Mouse (Mus musculus): ENCODE results near the gene Tmem205. TPM values are rescaled to one million over a fixed set of nuclear protein-coding genes. Genes with fewer than 3 reads are reported as not detected.
A peak's percentile ranks its signal among the peaks of the same experiment; 100 is the strongest.

Tmem205 gene
- polyA plus RNA-seq, 1 experiment from 2014 or later, result 75.4 TPM

GRCm38 (mm10) chr9:21950322-21950721 is 23.0 kb upstream of the Tmem205 start:
- H3K36me3 ChIP-seq (ENCODE audit: insufficient read depth, low read length), result no peaks in the 10 kb centered on the region
- no peak overlapping the region for H3K27ac ChIP-seq (ENCODE audit: low read length)
- ATAC-seq (ENCODE audit: low FRiP score, low TSS enrichment), result no peak
- H3K27me3 ChIP-seq (ENCODE audit: insufficient read depth, low read length), result 0 out of 2 replicates have a peak, but pooled peaks cover 6% of the 10 kb centered on the region
- no peaks in the 10 kb centered on the region for H3K9me3 ChIP-seq (ENCODE audit: low read length)
- WGBS, result 17% methylated on average over 11 of the region's 11 CpGs
- H3K4me1 ChIP-seq (ENCODE audit: insufficient read depth, low read length), result peaks cover 4% of the 10 kb centered on the region; the same call in 1 of the 2 replicates
- no peak overlapping the region for H3K4me3 ChIP-seq (ENCODE audit: low read length)
- no peak overlapping the region for H3K9ac ChIP-seq (replicated peaks; ENCODE audit: low read length)
- no peak overlapping the region for H3K4me2 ChIP-seq (replicated peaks; ENCODE audit: low read depth, low read length)

- no peaks in the 10 kb centered on the region for H3K9me3 ChIP-seq (ENCODE audit: low read length)
These were observed 21.4 kb upstream of the Tmem205 start for GRCm38 (mm10) chr9:21948790-21949189.

DNA sequence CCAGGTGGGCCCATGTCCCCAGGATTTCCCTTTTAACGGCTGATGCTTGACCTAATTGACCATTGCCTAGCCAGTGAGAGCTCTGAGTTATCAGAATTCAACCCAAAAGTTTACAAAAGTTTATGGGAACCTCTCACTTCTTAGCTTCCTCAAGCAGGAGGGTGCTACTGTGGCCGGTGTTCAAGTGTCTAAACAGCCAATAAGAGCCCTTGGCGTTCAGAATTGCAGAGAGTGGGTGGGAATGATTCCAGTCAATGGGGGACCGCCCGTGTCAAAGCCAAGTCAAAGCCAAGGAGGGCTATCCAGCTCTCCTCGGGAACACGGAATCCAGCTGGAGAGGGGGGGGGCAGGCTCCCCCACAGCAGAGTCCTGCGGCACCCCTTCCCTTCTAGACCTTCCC is 20.8 kb upstream of the Tmem205 start:
- WGBS, result 55% methylated on average over 8 of the region's 8 CpGs
- Histone ChIP-seq H3K4me3 (ENCODE audit: low read length) (no peak overlapping the region), H3K4me2 (replicated peaks; ENCODE audit: low read depth, low read length) (no peak overlapping the region), H3K9me3 (ENCODE audit: low read length) (no peaks in the 10 kb centered on the region), H3K9ac (replicated peaks; ENCODE audit: low read length) (no peak overlapping the region), H3K27ac (ENCODE audit: low read length) (no peak overlapping the region), H3K4me1 (ENCODE audit: insufficient read depth, low read length) (peaks cover 4% of the 10 kb centered on the region; the same call in 1 of the 2 replicates), H3K36me3 (ENCODE audit: insufficient read depth, low read length) (no peaks in the 10 kb centered on the region), H3K27me3 (ENCODE audit: insufficient read depth, low read length) (0 out of 2 replicates have a peak, but pooled peaks cover 6% of the 10 kb centered on the region)
- ATAC-seq (ENCODE audit: low FRiP score, low TSS enrichment), result no peak

More at GRCm38 (mm10) chr9:21948790-21949189, 21.4 kb upstream of the Tmem205 start:
- Histone ChIP-seq H3K4me2 (replicated peaks; ENCODE audit: low read depth, low read length) (no peak overlapping the region), H3K27me3 (ENCODE audit: insufficient read depth, low read length) (0 out of 2 replicates have a peak, but pooled peaks cover 6% of the 10 kb centered on the region), H3K4me1 (ENCODE audit: insufficient read depth, low read length) (peaks cover 4% of the 10 kb centered on the region; the same call in 1 of the 2 replicates), H3K36me3 (ENCODE audit: insufficient read depth, low read length) (no peaks in the 10 kb centered on the region), H3K4me3 (ENCODE audit: low read length) (no peak overlapping the region), H3K9ac (replicated peaks; ENCODE audit: low read length) (no peak overlapping the region), H3K27ac (ENCODE audit: low read length) (no peak overlapping the region)
- WGBS, result 58% methylated on average over 6 of the region's 6 CpGs
- ATAC-seq (ENCODE audit: low FRiP score, low TSS enrichment), result no peak

- no peak for ATAC-seq (ENCODE audit: low FRiP score, low TSS enrichment)
- no peaks in the 10 kb centered on the region for H3K9me3 ChIP-seq (ENCODE audit: low read length)
- WGBS, result 5% methylated on average over 28 of the region's 28 CpGs
- H3K4me2 ChIP-seq (replicated peaks; ENCODE audit: low read depth, low read length), result peak overlapping the region; percentile 11; the same call in 1 of the 2 replicates
- H3K27ac ChIP-seq (ENCODE audit: low read length), result no peak overlapping the region
- H3K4me1 ChIP-seq (ENCODE audit: insufficient read depth, low read length), result peaks cover 4% of the 10 kb centered on the region; the same call in 1 of the 2 replicates
- H3K36me3 ChIP-seq (ENCODE audit: insufficient read depth, low read length), result no peaks in the 10 kb centered on the region
- H3K27me3 ChIP-seq (ENCODE audit: insufficient read depth, low read length), result 0 out of 2 replicates have a peak, but pooled peaks cover 6% of the 10 kb centered on the region
- no peak overlapping the region for H3K9ac ChIP-seq (replicated peaks; ENCODE audit: low read length)
- H3K4me3 ChIP-seq (ENCODE audit: low read length), result no peak overlapping the region
These were observed 20.3 kb upstream of the Tmem205 start for GRCm38 (mm10) chr9:21947540-21948130.

DNA sequence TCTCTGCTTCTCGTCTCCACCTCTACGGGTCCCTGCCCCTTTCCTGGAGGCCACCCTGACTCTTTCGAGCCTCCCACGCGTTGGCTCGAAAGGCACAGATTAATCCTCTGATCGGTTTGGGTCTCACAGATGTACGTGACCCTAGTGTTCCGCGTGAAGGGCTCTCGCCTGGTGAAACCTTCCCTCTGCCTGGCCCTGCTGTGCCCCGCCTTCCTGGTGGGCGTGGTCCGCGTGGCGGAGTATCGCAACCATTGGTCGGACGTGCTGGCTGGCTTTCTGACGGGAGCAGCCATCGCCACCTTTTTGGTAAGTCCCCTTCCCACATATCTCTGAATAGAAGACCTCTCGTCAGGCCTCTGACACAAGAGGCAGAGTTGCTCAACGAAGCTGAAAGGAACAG is 16.9 kb upstream of the Tmem205 start:
- H3K36me3 ChIP-seq (ENCODE audit: insufficient read depth, low read length), result no peaks in the 10 kb centered on the region
- H3K9me3 ChIP-seq (ENCODE audit: low read length), result no peaks in the 10 kb centered on the region
- whole genome bisulfite sequencing, result 9% methylated on average over 23 of the region's 23 CpGs
- H3K27me3 ChIP-seq (ENCODE audit: insufficient read depth, low read length), result 0 out of 2 replicates have a peak, but pooled peaks cover 6% of the 10 kb centered on the region
- H3K9ac ChIP-seq (replicated peaks; ENCODE audit: low read length), result no peak overlapping the region
- no peak for ATAC-seq (ENCODE audit: low FRiP score, low TSS enrichment)
- H3K4me1 ChIP-seq (ENCODE audit: insufficient read depth, low read length), result peaks cover 4% of the 10 kb centered on the region; the same call in 1 of the 2 replicates
- H3K4me3 ChIP-seq (ENCODE audit: low read length), result 0 out of 2 replicates have a peak overlapping the region, but pooled peaks have one; percentile 6
- peak overlapping the region; percentile 31; the same call in 1 of the 2 replicates for H3K4me2 ChIP-seq (replicated peaks; ENCODE audit: low read depth, low read length)
- H3K27ac ChIP-seq (ENCODE audit: low read length), result no peak overlapping the region

DNA sequence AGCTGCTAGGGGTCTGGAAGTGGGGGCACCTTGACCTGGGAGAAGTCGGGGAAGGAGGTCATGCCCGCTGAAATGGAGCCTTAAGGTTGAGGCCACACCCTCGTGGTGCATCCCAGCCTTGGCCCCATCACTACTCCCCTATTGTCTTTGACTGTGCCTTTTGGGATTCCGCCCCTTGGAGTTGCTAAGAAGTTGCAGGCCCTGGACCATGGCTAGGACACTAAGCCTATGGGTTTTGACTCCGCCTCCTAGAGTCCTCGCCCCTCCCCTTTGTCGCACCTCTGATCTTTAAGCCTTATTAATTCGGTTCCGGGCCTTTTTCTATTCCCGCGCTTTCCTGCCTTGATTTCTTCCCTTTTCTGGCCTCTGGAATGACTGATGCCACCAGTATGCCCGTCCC is 16.3 kb upstream of the Tmem205 start:
- Histone ChIP-seq H3K4me3 (ENCODE audit: low read length) (no peak overlapping the region), H3K36me3 (ENCODE audit: insufficient read depth, low read length) (no peaks in the 10 kb centered on the region), H3K4me2 (replicated peaks; ENCODE audit: low read depth, low read length) (no peak overlapping the region), H3K9ac (replicated peaks; ENCODE audit: low read length) (no peak overlapping the region), H3K27me3 (ENCODE audit: insufficient read depth, low read length) (0 out of 2 replicates have a peak, but pooled peaks cover 6% of the 10 kb centered on the region), H3K9me3 (ENCODE audit: low read length) (no peaks in the 10 kb centered on the region), H3K27ac (ENCODE audit: low read length) (no peak overlapping the region), H3K4me1 (ENCODE audit: insufficient read depth, low read length) (peaks cover 4% of the 10 kb centered on the region; the same call in 1 of the 2 replicates)
- ATAC-seq (ENCODE audit: low FRiP score, low TSS enrichment), result no peak
- 50% methylated on average over 12 of the region's 12 CpGs for WGBS

GRCm38 (mm10) chr9:21943046-21943445 is 15.7 kb upstream of the Tmem205 start:
- no peak for ATAC-seq (ENCODE audit: low FRiP score, low TSS enrichment)
- no peak overlapping the region for H3K27ac ChIP-seq (ENCODE audit: low read length)
- H3K27me3 ChIP-seq (ENCODE audit: insufficient read depth, low read length), result 0 out of 2 replicates have a peak, but pooled peaks cover 4% of the 10 kb centered on the region
- H3K4me3 ChIP-seq (ENCODE audit: low read length), result no peak overlapping the region
- H3K36me3 ChIP-seq (ENCODE audit: insufficient read depth, low read length), result no peaks in the 10 kb centered on the region
- no peak overlapping the region for H3K4me2 ChIP-seq (replicated peaks; ENCODE audit: low read depth, low read length)
- H3K9me3 ChIP-seq (ENCODE audit: low read length), result no peaks in the 10 kb centered on the region
- no peak overlapping the region for H3K9ac ChIP-seq (replicated peaks; ENCODE audit: low read length)
- peaks cover 4% of the 10 kb centered on the region; the same call in 1 of the 2 replicates for H3K4me1 ChIP-seq (ENCODE audit: insufficient read depth, low read length)
- WGBS, result 80% methylated on average over 11 of the region's 12 CpGs

- no peaks in the 10 kb centered on the region for H3K9me3 ChIP-seq (ENCODE audit: low read length)
- 83% methylated on average over 4 of the region's 4 CpGs for WGBS
- H3K4me1 ChIP-seq (ENCODE audit: insufficient read depth, low read length), result peaks cover 9% of the 10 kb centered on the region; the same call in 1 of the 2 replicates
- H3K27me3 ChIP-seq (ENCODE audit: insufficient read depth, low read length), result no peaks in the 10 kb centered on the region
- ATAC-seq (ENCODE audit: low FRiP score, low TSS enrichment), result no peak
- H3K27ac ChIP-seq (ENCODE audit: low read length), result no peak overlapping the region
- H3K9ac ChIP-seq (replicated peaks; ENCODE audit: low read length), result no peak overlapping the region
- no peaks in the 10 kb centered on the region for H3K36me3 ChIP-seq (ENCODE audit: insufficient read depth, low read length)
- H3K4me3 ChIP-seq (ENCODE audit: low read length), result no peak overlapping the region
- no peak overlapping the region for H3K4me2 ChIP-seq (replicated peaks; ENCODE audit: low read depth, low read length)
These were observed 11.0 kb upstream of the Tmem205 start for GRCm38 (mm10) chr9:21938234-21938855.

- Histone ChIP-seq H3K9me3 (ENCODE audit: low read length) (no peaks in the 10 kb centered on the region), H3K4me3 (ENCODE audit: low read length) (no peak overlapping the region), H3K36me3 (ENCODE audit: insufficient read depth, low read length) (no peaks in the 10 kb centered on the region), H3K27me3 (ENCODE audit: insufficient read depth, low read length) (no peaks in the 10 kb centered on the region), H3K9ac (replicated peaks; ENCODE audit: low read length) (no peak overlapping the region), H3K27ac (ENCODE audit: low read length) (no peak overlapping the region), H3K4me1 (ENCODE audit: insufficient read depth, low read length) (peaks cover 9% of the 10 kb centered on the region; the same call in 1 of the 2 replicates), H3K4me2 (replicated peaks; ENCODE audit: low read depth, low read length) (peak overlapping the region; percentile 75)
- no peak for ATAC-seq (ENCODE audit: low FRiP score, low TSS enrichment)
- 79% methylated on average over 4 of the region's 4 CpGs for WGBS
These were observed 10.4 kb upstream of the Tmem205 start for GRCm38 (mm10) chr9:21937711-21938175.

All from kidney, embryonic 16.5 days (tissue).